Mouse (Mus musculus): ENCODE results near the gene Fam184a. TPM values are rescaled to one million over a fixed set of nuclear protein-coding genes. Genes with fewer than 3 reads are reported as not detected.

Fam184a gene
- total RNA-seq, 2 experiments from 2014 or later: 24.5 to 27.5 TPM

DNA sequence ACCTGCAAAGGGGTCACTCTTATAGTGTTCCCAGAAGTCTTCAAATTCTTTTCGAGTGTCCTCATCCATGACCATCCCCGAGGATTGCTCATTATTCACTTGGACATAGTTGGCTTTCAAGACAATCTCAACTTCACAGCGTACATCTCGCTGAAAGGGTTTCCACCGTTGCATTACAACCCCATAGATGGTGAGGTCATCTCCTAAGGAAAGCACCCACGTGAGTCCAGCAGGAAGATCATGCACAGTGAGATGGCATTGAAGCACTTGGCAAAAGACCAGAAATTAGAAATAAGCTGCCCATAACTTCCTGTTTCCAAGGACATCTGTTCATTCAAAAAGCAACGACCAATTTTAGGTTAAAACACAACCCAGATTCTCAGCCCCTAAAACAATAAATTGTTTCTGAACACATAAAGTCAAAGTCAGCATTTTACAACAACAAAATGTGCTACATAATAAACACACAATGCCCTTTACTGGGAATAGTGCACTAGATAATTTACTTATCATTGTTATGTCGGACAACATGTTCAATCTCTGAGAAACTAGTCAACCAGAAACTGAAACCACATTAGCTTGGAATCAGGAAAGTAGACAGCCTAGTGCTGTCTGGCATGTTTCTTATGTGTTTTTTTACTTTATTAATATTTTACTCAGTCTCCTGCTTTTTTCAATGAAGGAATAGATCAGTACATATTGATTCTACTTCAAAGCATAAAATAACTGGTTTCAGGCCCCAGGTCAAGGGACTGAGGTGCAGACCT, 134.9 kb downstream of the Fam184a start:
- intact Hi-C loops (cut with DNase I): no loop called here
- DNase-seq (ENCODE audit: extremely low spot score in 1 of 2, low spot score in 2 of 2): no peak

DNA sequence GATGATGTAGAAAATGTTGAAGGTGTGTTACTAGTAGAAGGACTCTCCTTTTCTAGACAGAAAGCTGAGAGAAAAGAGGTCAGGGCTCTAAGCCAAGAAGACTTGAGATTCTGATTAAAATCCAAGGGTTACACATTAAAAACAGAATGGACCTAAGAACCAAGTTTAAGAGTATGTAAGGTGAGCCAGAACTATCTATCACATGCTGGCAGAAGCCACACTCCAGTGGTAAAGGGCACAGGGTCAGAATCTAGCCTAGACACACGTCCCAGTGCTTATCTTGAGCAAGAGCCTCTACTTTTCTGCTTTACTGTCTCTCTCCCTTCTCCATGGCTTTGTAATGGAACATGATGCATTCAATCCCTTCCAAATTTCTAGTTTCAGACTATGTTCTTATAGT, 137.0 kb downstream of the Fam184a start:
- intact Hi-C loops (cut with DNase I): no loop called here
- no peak for DNase-seq (ENCODE audit: extremely low spot score in 1 of 2, low spot score in 2 of 2)

DNA sequence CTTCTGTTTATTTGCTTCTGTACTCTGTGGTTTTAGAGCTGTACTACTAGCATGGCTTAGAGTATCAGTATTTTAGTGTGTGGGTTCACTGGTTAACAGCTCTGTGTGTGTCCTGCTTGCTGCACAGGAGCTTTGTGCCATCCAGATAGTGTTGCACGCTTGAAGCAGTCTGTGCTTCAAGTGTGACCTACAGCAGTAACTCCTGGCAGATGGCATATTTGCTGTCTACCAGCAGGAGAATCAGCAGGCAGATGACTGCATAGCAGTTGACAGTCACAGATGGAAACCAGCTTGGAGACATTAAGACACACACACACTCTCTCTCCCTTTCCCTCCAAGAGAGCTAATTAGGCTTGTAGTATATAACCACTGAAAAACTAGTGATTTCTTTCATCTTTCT, 138.8 kb downstream of the Fam184a start:
- DNase-seq (ENCODE audit: extremely low spot score in 1 of 2, low spot score in 2 of 2): peak in 1 of 2 experiments; percentile 54
- intact Hi-C loops (cut with DNase I): no loop called here

DNA sequence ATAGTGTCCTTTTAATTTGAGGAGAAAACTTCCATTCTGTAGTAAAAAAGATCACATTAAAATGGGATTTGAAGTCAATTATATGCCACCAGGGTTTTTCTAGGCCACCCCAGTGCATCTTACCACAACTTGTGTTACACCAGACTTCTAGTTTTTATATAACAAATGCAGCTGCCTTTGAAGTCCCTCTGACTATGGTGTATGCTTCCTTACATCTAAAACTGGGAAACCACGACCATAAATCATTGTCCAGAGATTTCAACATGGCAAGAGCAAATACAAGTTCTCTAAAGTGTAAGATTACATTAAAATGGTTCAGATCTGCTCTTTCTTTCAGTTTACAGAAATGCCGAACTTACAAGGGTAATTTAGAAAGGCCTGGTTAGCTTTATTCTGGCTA, 142.6 kb downstream of the Fam184a start:
- intact Hi-C loops (cut with DNase I): no loop called here
- DNase-seq (ENCODE audit: extremely low spot score in 1 of 2, low spot score in 2 of 2): no peak

DNA sequence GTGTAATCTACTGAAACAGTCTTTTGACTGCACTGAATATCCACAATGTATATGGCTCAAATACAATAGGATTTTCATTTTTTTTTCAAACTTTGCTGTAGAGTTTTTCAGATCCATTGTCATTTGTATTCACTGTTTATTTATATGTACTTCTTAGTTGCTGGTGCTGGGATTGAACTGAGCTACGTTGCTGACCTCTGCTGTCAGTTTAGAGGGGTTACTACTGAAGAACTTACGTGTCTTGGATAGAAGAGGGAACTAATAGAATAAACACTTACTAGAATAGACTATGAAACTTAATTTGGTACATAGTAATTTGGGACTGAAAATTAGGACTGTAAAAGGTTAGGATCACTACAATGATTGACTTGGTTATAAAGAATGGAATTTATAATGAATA, 145.6 kb downstream of the Fam184a start:
- intact Hi-C loops (cut with DNase I): no loop called here
- no peak for DNase-seq (ENCODE audit: extremely low spot score in 1 of 2, low spot score in 2 of 2)

DNA sequence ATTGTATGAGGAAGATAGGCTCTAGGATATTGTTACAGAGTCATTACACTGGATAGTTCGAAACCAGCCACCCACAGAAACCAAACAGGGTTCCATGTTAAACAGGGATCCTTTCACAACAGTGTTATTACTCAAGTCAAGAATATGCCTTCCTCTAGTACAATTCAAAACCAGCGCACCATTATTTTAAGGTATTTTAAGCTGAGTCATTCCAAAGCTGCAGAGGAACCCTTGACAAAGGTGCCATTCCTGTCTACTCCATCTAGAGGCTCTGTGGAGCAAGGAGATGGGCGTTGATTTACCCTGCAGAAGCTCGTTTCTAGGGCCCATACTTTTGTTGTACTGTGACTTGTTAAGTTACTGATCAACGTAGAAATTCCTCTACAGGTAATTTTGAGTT, 152.1 kb downstream of the Fam184a start:
- no peak for DNase-seq (ENCODE audit: extremely low spot score in 1 of 2, low spot score in 2 of 2)
- intact Hi-C loops (cut with DNase I): loop anchor here (10.0 kb wide), 1 partner anchor 254 kb away; no protein-coding TSS in a partner anchor

DNA sequence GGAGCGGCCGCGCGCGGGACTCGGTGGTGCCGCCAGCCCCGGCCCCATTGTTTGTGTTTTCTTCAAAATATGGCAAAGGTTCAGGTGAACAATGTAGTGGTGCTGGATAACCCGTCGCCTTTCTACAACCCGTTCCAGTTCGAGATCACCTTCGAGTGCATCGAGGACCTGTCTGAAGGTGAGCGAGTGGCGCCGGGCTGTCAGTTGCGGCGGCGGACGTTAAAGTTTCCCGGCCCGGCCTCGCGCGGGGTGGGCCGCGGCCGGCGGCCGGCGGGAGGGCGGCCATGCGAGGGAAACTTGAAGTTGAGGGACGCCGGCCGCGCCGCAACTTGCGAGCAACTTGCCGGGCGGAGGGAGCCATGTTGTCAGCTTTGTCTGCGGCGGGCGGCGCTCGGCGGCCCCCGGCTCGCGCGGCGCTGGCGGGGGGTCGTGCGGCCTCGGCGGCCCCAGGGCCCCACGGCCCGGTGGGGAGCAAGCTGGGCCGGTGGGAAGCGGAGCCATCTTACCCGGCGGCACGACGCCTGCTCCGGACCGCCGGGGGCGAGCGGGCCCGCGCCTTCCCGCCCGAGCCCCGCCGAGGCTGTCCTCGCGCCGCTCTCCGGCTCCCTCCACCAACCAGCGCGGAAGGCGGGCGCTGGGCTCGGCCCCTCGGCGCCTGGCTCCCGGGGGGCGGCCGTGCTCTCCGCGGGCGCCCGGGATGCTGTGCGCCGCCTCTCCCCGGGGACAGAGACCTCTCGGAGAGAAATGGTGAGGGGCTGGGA, 153.6 kb downstream of the Fam184a start:
- DNase-seq (ENCODE audit: extremely low spot score in 1 of 2, low spot score in 2 of 2): peak in 1 of 2 experiments; percentile 69
- intact Hi-C loops (cut with DNase I): loop anchor here (10.0 kb wide), 1 partner anchor 252 kb away; no protein-coding TSS in a partner anchor

DNA sequence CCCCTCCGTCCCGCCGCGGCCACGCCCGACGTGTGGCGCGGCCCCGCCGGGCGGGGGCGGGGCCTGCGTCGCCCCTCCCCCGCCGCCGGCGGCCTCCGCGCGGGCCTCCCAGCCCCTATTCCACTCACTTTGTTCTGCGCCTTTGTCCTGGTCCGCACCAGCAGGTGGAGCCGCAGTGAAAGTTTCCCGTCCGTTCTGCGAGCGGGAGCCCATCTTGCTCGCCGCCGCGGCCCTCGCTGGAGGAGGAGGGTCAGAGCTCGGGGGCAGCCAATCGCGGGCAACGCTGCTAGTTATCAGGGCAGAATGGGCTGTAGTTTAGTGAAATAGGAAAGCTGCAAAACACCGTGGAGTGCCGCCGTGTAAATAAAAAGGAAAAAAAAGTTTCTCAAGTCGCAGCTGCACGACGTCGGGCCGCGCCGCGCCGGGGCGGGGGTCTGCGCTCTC, 154.2 kb downstream of the Fam184a start, which contains the start of gene Asf1a:
Gene Asf1a, plus strand, starts transcription at position 81 of the 444 bp plus-strand sequence.
- peak; percentile 96 to 98 for DNase-seq (ENCODE audit: extremely low spot score in 1 of 2, low spot score in 2 of 2)
- intact Hi-C loops (cut with DNase I): loop anchor here (10.0 kb wide), 1 partner anchor 252 kb away; no protein-coding TSS in a partner anchor

DNA sequence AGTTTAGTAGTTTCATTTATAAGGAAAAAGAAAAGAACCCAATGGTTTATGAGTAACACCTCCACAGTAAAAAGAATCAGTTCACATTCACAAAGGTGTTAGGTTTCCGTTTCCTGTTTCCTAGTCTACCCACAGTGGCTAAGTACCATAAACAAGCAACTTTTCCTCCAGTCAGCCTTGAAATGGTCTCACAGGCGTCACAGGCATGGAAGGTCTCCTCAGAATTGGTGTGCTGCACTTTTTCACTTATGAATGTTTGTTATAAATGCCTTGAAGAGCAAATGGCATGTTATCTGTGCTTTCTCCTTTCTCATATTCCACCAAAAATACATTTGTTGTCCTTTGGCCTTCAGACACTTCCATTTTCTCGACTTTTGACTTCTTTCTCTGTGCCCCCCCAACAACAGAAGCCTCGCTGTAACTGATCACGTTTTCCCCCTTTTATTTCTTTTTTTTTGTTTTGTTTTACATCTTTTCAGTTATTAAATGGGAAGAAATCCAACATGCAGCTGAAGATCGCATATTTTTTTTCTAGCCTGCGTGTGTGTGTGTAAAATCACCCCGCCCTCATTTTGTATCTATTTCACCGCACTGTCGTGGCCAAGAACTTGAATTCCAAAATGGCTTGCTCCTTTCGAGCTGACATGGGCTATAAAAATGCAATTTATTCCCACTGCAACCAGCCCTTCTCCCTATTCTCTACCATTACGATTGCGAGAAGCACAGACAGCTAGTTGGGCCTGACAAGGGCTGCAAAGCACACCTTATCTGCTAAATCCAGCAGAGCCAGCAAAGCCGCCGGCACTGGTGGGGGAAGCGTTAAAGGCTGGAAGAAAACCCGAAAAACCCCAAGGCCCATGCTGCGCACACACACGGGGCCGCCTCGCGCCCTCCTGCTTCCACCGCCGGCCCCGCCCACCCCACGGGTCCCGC, 154.9 kb downstream of the Fam184a start:
- no peak for DNase-seq (ENCODE audit: extremely low spot score in 1 of 2, low spot score in 2 of 2)
- intact Hi-C loops (cut with DNase I): loop anchor here (10.0 kb wide), 1 partner anchor 251 kb away; no protein-coding TSS in a partner anchor

DNA sequence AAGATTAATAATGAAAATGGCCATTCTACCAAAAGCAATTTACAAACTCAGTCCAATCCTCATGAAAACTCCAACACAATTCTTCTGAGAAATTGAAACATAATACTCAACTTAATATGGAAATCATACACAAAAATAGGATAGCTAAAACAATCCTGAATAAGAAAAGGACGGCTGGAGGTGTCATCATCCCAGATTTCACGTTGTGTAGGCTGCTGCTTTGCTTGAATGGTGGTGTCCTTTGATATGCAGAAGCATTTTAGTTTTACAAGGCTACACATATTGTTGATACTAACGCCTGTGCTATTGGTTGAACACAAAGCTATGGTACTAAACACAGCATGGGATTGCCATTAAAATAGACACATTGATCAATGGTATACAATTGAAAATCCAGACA, 165.1 kb downstream of the Fam184a start:
- DNase-seq (ENCODE audit: extremely low spot score in 1 of 2, low spot score in 2 of 2): no peak
- intact Hi-C loops (cut with DNase I): no loop called here

Other genes starting within 250 kb of the Fam184a start
- 10 to 100 TPM; 23.4 TPM for gene Asf1a, start 154.4 kb downstream of the Fam184a start, total RNA-seq (2021)
- gene Mcm9, start 120.7 kb downstream of the Fam184a start, total RNA-seq (2021): 1 to 10 TPM; 7.7 to 7.8 TPM